Mouse (Mus musculus) CH12.LX (cell line): ENCODE data around the gene Cbl. TPM values are rescaled to one million over a fixed set of nuclear protein-coding genes. Genes with fewer than 3 reads are reported as not detected.

Source experiments
- DNase-seq: peaks from one replicate; pipeline ENCODE4 v3.0.0-alpha.2; 2013; ENCODE audit errors: extremely low read depth
- H3K27ac ChIP-seq: 2 replicates; pipeline ENCODE4 v1.5.1; 2012; ENCODE audit warnings: low read depth, mild to moderate bottlenecking, control low read depth, moderate library complexity; ENCODE audit not compliant: insufficient read depth
- H3K27me3 ChIP-seq: replicated peaks from 2 replicates; pipeline ENCODE3; 2012; ENCODE audit warnings: inconsistent platforms
- H3K36me3 ChIP-seq, 2 experiments: replicated peaks in 1 of 2; 2 replicates each; pipeline versions ENCODE3 to v1.6.1; 2012; ENCODE audit warnings: inconsistent platforms in 1 of 2, low read length in 1 of 2, mild to moderate bottlenecking in 1 of 2, mixed read lengths in 1 of 2, moderate library complexity in 1 of 2; ENCODE audit not compliant: control insufficient read depth in 1 of 2, insufficient read depth in 1 of 2
- H3K4me1 ChIP-seq, 2 experiments: 2 replicates each; pipeline ENCODE4 v1.6.1; 2012; ENCODE audit warnings: inconsistent platforms in 1 of 2, moderate library complexity in 1 of 2; ENCODE audit not compliant: insufficient read depth in 2 of 2, control insufficient read depth in 1 of 2
- H3K4me2 ChIP-seq: 2 replicates; pipeline ENCODE4 v1.6.1; 2012; ENCODE audit warnings: low read depth, mild to moderate bottlenecking, control low read depth; ENCODE audit not compliant: poor library complexity, insufficient read depth, severe bottlenecking
- H3K4me3 ChIP-seq, 3 experiments: fragments of 150-350 bp in 1 of 3; sonication (generic) in 1 of 3; replicated peaks in 1 of 3; 2 replicates each; pipeline versions ENCODE3 to v1.5.1; 2011 to 2012; ENCODE audit warnings: low read depth in 2 of 3, low read length in 2 of 3, mild to moderate bottlenecking in 2 of 3, moderate library complexity in 2 of 3, control low read depth in 1 of 3, improper control_type of control experiment in 1 of 3, inconsistent platforms in 1 of 3, mixed read lengths in 1 of 3; ENCODE audit not compliant: poor library complexity in 1 of 3
- H3K79me2 ChIP-seq: replicated peaks from 2 replicates; pipeline ENCODE4 v1.6.1; 2012; ENCODE audit warnings: mild to moderate bottlenecking, moderate library complexity; ENCODE audit not compliant: control insufficient read depth, poor library complexity, insufficient read depth, severe bottlenecking; ENCODE audit errors: extremely low read depth
- H3K9ac ChIP-seq: 2 replicates; pipeline ENCODE4 v1.6.1; 2012; ENCODE audit warnings: low read depth, mild to moderate bottlenecking, control low read depth, moderate library complexity; ENCODE audit not compliant: insufficient read depth
- H3K9me3 ChIP-seq: replicated peaks from 2 replicates; pipeline ENCODE3; 2012; ENCODE audit warnings: low read length, inconsistent platforms, mixed read lengths
- CHD1 ChIP-seq: IDR thresholded peaks from 2 replicates; pipeline ENCODE4 v1.6.1; 2012; ENCODE audit warnings: low read depth, low read length, improper control_type of control experiment, inconsistent platforms
- CHD2 ChIP-seq: IDR thresholded peaks from 2 replicates; pipeline ENCODE4 v1.6.1; 2011; ENCODE audit warnings: low read length, improper control_type of control experiment
- CTCF ChIP-seq, 2 experiments: IDR thresholded peaks in 1 of 2; conservative IDR thresholded peaks in 1 of 2; 2 replicates each; pipeline ENCODE4 v1.5.1; 2011 to 2012; ENCODE audit warnings: low read depth in 2 of 2, low read length in 2 of 2, improper control_type of control experiment in 1 of 2, inconsistent platforms in 1 of 2, mild to moderate bottlenecking in 1 of 2, moderate library complexity in 1 of 2
- E2F4 ChIP-seq: IDR thresholded peaks from 2 replicates; pipeline ENCODE4 v1.6.1; 2011; ENCODE audit warnings: low read depth, low read length, improper control_type of control experiment; ENCODE audit not compliant: insufficient replicate concordance
- ELF1 ChIP-seq: IDR thresholded peaks from 2 replicates; pipeline ENCODE4 v1.6.1; 2014; ENCODE audit warnings: low read depth, mild to moderate bottlenecking, inconsistent platforms, low read length, improper control_type of control experiment
- EP300 ChIP-seq: IDR thresholded peaks from 2 replicates; pipeline ENCODE4 v1.6.1; 2011; ENCODE audit warnings: low read length, improper control_type of control experiment
- ETS1 ChIP-seq: conservative IDR thresholded peaks from 2 replicates; pipeline ENCODE4 v1.6.1; 2012; ENCODE audit warnings: low read depth, mild to moderate bottlenecking, inconsistent platforms, low read length, improper control_type of control experiment, moderate library complexity
- GABPA ChIP-seq: IDR thresholded peaks from 2 replicates; pipeline ENCODE4 v1.6.1; 2012; ENCODE audit warnings: low read depth, low read length, improper control_type of control experiment, inconsistent platforms; ENCODE audit not compliant: insufficient replicate concordance
- HCFC1 ChIP-seq: IDR thresholded peaks from 2 replicates; pipeline ENCODE4 v1.6.1; 2012; ENCODE audit warnings: low read depth, mild to moderate bottlenecking, inconsistent platforms, low read length, improper control_type of control experiment
- JUN ChIP-seq: IDR thresholded peaks from 2 replicates; pipeline ENCODE4 v1.6.1; 2011; ENCODE audit warnings: low read depth, mild to moderate bottlenecking, low read length, improper control_type of control experiment, moderate library complexity; ENCODE audit not compliant: insufficient read depth
- KAT2A ChIP-seq: IDR thresholded peaks from 2 replicates; pipeline ENCODE4 v1.6.1; 2012; ENCODE audit warnings: low read length, improper control_type of control experiment, inconsistent platforms; ENCODE audit not compliant: insufficient replicate concordance
- MAX ChIP-seq: IDR thresholded peaks from 2 replicates; pipeline ENCODE4 v1.6.1; 2011; ENCODE audit warnings: low read length, improper control_type of control experiment
- MAZ ChIP-seq: IDR thresholded peaks from 2 replicates; pipeline ENCODE4 v1.6.1; 2012; ENCODE audit warnings: low read depth, mild to moderate bottlenecking, inconsistent platforms, low read length, improper control_type of control experiment, moderate library complexity
- NELFE ChIP-seq: IDR thresholded peaks from 2 replicates; pipeline ENCODE4 v1.6.1; 2011; ENCODE audit warnings: low read depth, low read length, improper control_type of control experiment
- PAX5 ChIP-seq: IDR thresholded peaks from 2 replicates; pipeline ENCODE4 v1.6.1; 2012; ENCODE audit warnings: low read length, inconsistent platforms, mixed read lengths
- POLR2A ChIP-seq: IDR thresholded peaks from 2 replicates; pipeline ENCODE4 v1.6.1; 2011; ENCODE audit warnings: low read depth, mild to moderate bottlenecking, improper control_type of control experiment, low read length
- POLR2AphosphoS2 ChIP-seq: IDR thresholded peaks from 2 replicates; pipeline ENCODE4 v1.6.1; 2011; ENCODE audit warnings: low read depth, low read length, improper control_type of control experiment
- RAD21 ChIP-seq: IDR thresholded peaks from 2 replicates; pipeline ENCODE4 v1.6.1; 2011; ENCODE audit warnings: low read depth, mild to moderate bottlenecking, low read length, improper control_type of control experiment, moderate library complexity
- SIN3A ChIP-seq: IDR thresholded peaks from 2 replicates; pipeline ENCODE4 v1.6.1; 2012; ENCODE audit warnings: low read length, improper control_type of control experiment, inconsistent platforms
- ZC3H11A ChIP-seq: IDR thresholded peaks from 2 replicates; pipeline ENCODE4 v1.6.1; 2012; ENCODE audit warnings: low read depth, mild to moderate bottlenecking, inconsistent platforms, low read length, improper control_type of control experiment
- ZKSCAN1 ChIP-seq: IDR thresholded peaks from 2 replicates; pipeline ENCODE4 v1.6.1; 2012; ENCODE audit warnings: low read depth, inconsistent platforms, low read length, improper control_type of control experiment, borderline replicate concordance
- ZMIZ1 ChIP-seq: IDR thresholded peaks from 2 replicates; pipeline ENCODE4 v1.6.1; 2012; ENCODE audit warnings: low read depth, mild to moderate bottlenecking, inconsistent platforms, low read length, improper control_type of control experiment
- ZNF384 ChIP-seq: IDR thresholded peaks from 2 replicates; pipeline ENCODE4 v1.6.1; 2012; ENCODE audit warnings: low read depth, low read length, improper control_type of control experiment, inconsistent platforms
- dilution Hi-C: fragments of 300-500 bp; cut with MboI; formaldehyde crosslinking; loops from 2 replicates; pipeline ENCODE4 v1.14.3; 2020; ENCODE audit warnings: low sequenced_read_pairs; ENCODE audit not compliant: extremely low pct_unique_long_range_greater_than_20kb, extremely low pct_ligation_motif_present
- in situ Hi-C: fragments of 300-500 bp; cut with MboI; formaldehyde crosslinking; loops from 3 replicates; pipeline ENCODE4 v1.14.3; 2019; ENCODE audit warnings: low sequenced_read_pairs, low pct_ligation_motif_present, low pct_unique_long_range_greater_than_20kb, mixed read lengths
- polyA plus RNA-seq: library from polyadenylated mRNA; unstranded; fragments of >175 nt; gene quantifications from 2 replicates; pipeline ENCODE4 v1.2.1, GENCODE M21; 2012; ENCODE audit warnings: low read depth; ENCODE audit not compliant: insufficient read length
- total RNA-seq, 2 experiments: library from RNA; depleted of rRNA; stranded (reverse); fragments of 300-350 nt in 1 of 2; fragments of >200 nt in 1 of 2; gene quantifications; 2 replicates each; pipeline ENCODE4 v1.2.3; 2012 to 2014

Gene Cbl
- total and polyA plus RNA-seq, 3 experiments, result 8.3 to 39.0 (median 11.9) TPM

DNA sequence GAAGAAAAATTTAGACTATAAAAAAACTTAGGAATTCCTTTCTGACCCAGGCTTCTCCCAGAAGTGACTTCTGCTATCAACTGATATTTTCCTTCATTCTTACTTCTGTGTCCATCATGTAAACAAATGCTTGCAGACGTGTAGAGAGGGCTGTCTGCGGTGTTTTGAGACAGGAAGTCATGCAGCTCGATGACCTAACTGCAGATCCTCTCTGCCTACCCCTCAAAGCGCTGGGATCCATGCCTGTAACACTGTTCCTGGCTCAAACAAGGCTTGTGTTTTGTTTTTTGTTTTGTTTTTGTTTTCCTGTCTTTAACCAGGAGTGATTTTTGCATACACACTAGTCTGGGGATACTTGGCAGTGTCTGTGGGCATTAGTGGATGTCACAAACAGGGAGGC is 96.0 kb downstream of the Cbl start:
- no peak overlapping the region for H3K4me3 ChIP-seq
- no peak for DNase-seq
- in situ Hi-C loops, result no loop called here
- H3K79me2 ChIP-seq, result no peaks in the 10 kb centered on the region
- H3K27me3 ChIP-seq, result peaks cover 35% of the 10 kb centered on the region
- H3K4me1 ChIP-seq, result peaks cover 8 to 11% of the 10 kb centered on the region in 2 experiments; a peak in 3 of 4 replicates
- no peaks in the 10 kb centered on the region for H3K9me3 ChIP-seq
- no peak overlapping the region for H3K27ac ChIP-seq
- TF ChIP-seq CHD1 (no peak), GABPA (no peak), HCFC1 (no peak), ETS1 (no peak), SIN3A (no peak), PAX5 (no peak), POLR2A (no peak), MAZ (no peak), ELF1 (no peak), CTCF (conservative IDR thresholded peaks at IDR 0.05 in 1 of 2, IDR thresholded peaks at IDR 0.05 in 1 of 2; ENCODE audit: low read depth in 2 of 2, low read length in 2 of 2) (no peak), RAD21 (no peak), E2F4 (no peak), CHD2 (no peak), ZMIZ1 (no peak)
- dilution Hi-C loops, result no loop called here
- H3K4me2 ChIP-seq, result no peak overlapping the region
- peaks cover 3 to 30% of the 10 kb centered on the region in 2 experiments for H3K36me3 ChIP-seq
- H3K9ac ChIP-seq, result no peak overlapping the region

DNA sequence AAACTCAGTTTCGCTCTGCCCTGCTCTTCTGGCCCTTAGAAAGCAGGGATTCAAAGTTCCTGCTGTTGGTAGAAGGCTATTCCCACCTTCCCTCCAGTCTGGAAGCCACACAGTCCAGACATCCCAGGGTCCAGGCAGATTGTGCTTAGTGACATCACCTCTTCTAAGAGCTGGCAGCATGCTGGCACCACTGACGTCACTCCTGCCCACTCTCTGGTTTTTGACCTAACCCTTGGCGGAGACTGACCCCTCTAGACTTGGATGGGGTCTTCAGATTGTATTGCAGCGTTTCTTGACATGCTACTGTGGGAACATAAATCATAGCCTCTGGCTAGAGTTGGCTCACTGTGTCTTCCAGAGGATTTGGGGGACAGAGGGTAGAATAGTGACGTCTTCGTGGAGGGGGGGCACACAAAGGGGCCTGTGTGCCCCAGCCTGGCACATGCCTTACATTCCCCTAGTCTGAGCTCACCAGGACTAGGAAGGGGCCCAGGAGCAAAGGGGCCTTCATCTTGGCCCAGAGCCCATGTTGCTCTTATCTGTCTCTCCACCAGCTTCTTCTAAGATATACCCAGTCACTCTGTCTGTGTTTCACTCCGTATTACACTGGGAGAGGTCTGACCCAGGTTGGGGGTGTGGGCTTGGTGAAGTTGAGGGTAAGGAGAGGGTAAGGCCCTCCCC is 98.0 kb downstream of the Cbl start:
- dilution Hi-C loops, result no loop called here

More for the DNA sequence above, 98.0 kb downstream of the Cbl start:
- in situ Hi-C loops, result no loop called here
- no peaks in the 10 kb centered on the region for H3K9me3 ChIP-seq
- H3K9ac ChIP-seq, result no peak overlapping the region
- no peak for DNase-seq
- peaks cover 0 to 15% of the 10 kb centered on the region in 2 experiments for H3K36me3 ChIP-seq
- no peak overlapping the region for H3K4me2 ChIP-seq
- no peak overlapping the region for H3K4me3 ChIP-seq
- peaks cover 11 to 19% of the 10 kb centered on the region in 2 experiments for H3K4me1 ChIP-seq
- peaks cover 52% of the 10 kb centered on the region for H3K27me3 ChIP-seq
- H3K79me2 ChIP-seq, result no peaks in the 10 kb centered on the region
- no peak for TF ChIP-seq ZNF384
- TF ChIP-seq POLR2AphosphoS2, result no peak
- TF ChIP-seq PAX5, result no peak
- no peak for TF ChIP-seq KAT2A
- TF ChIP-seq MAX, result no peak
- no peak for TF ChIP-seq E2F4
- TF ChIP-seq JUN, result no peak
- no peak for TF ChIP-seq CTCF (conservative IDR thresholded peaks at IDR 0.05 in 1 of 2, IDR thresholded peaks at IDR 0.05 in 1 of 2; ENCODE audit: low read depth in 2 of 2, low read length in 2 of 2)
- TF ChIP-seq ZC3H11A, result no peak
- no peak for TF ChIP-seq EP300
- no peak for TF ChIP-seq ZKSCAN1
- no peak for TF ChIP-seq NELFE
- no peak overlapping the region for H3K27ac ChIP-seq
